Mouse (Mus musculus): ENCODE results near the gene Slc8a1.

Slc8a1 gene

DNA sequence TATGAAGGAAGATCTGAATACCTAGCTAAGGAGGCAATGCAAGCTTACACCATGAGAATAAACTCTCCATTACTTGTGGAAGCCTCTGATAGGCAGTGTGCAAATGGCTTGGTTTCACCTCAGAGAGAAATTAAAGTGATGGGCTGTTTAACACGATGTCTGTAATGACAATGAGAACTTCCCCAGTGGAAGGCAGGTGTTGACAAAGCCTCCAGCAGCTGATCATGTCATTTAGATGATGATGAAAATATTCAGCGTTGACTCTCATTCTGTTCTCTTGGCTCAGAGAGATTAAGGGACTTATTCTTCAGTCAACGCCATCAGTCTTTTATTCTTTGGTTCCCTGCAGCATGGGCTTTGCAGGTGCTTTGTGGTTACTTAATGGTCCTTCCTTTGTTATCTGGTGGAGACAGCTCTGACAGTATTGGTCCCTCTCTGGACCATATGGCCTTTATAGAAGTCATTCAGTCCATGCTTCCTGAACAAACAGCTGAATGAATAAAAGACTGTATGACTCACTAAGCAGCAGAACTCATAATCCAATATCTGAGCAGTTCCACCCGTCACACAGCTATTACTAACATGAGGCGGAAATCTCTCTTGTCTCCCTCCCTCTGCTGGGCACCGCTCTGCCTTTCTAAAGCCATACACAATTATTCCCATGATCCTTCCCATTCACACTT, 184.0 kb downstream of the Slc8a1 start:
- no peak for DNase-seq (ENCODE audit: low spot score)

DNA sequence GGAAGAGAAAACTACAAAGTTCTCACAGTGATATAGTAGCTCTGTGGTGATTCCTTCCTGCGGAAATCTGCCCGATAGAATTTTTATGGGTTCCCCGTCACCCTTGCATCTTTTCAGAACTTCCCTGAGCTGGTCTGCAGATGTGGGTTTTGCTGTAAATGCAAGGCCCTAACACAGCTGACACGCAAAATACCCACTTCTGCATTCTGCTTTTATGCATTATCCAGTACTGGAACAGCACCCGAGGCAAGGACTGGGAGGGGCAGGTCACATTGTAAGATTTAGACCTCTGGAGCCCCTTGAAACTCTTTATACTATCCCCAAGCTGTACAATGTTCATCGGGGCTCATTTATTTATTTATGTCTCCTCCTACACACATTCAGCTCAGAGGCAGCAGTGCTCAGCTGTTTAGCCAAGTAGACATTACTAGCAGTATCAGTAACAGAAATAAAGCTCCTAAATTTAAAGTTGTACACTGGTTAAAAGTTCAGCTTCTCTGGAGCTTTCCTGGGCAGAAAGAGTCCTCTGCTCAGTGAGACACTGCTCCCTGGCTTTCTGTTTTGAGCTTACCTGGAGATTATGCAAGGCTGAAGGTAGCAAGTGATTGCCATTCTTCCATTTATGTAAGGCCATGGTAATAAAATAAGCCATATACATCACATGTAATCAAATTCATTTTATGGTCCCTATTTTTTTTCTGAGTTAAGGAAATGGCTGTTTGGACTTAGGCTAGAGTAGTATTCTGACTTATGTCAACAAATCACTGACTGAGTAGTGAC, 186.1 kb downstream of the Slc8a1 start:
- no peak for DNase-seq (ENCODE audit: low spot score)

DNA sequence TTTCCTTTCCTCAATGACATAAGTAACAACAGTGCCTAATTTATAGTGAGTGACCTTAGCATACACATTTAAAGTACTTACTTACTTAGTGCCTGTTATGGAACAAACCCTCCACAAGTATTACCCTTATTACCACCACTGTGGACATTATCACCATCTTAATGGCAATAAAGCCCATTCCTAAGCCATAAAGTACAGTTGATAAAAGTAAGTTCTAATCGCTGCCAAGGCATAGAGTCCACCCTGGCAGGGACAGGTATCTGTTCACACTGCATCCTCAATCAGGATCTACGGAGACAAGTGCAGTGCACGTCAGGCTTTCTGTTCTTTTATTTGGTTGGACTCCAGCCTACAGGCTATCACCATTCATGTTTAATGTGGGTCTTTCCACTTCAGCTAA, 187.3 kb downstream of the Slc8a1 start:
- DNase-seq (ENCODE audit: low spot score), result no peak

DNA sequence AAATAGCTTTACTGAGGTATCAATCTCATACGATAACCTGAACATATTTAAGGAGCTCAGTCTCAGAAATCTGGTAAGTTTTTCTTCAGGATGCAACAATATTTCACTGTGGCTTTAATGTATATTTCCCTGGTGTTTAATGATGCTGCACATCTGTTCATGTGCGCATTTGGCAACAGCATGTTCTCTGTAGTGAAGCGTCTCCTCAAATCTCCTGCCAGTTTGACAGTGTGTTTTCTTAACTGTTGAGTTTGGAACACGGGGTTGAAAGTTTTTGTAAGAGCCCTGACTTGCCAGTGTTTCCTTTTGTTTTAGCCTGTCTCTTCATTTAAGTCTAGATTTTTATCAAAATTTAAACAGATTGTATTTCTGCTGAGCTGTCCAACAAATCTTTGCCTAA, 190.2 kb downstream of the Slc8a1 start:
- no peak for DNase-seq (ENCODE audit: low spot score)

DNA sequence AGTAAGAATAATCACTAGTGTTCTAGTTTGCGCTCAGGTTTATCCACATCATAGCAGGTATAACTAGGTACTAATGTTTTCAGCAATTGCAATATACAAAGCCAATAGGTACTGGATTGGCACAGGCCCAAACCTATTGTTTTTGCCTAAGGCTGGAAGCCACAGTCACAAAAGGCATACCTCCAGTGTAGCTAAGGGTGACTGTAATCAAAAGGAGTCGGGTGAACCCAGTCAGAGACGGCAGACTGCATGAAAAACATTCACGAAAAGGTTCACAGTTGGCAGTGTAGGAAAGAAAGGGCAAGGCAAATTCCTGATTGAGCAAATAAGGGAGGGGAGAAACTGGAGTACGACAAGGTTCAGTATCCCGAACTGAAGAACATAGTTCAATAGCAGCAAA, 191.7 kb downstream of the Slc8a1 start:
- DNase-seq (ENCODE audit: low spot score), result no peak

DNA sequence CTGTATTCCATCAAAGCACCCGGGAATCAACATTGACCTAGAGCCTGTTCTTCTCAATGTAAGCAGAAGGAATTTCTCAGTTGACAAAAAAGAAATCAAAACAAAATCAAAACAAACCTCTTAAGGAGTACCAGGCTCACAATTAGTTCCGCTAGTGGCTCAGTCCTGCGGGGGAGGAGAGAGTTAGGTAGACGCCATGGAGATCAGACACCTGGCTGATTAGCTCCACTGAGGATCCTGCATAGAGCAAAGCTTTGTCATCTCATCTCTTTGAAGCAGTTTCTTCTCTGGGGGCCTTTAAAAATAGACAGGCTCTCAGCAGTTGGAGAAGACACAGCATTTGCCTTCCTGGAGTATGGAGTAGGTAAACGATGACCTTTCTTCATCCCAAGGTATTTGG, 192.2 kb downstream of the Slc8a1 start:
- no peak for DNase-seq (ENCODE audit: low spot score)

DNA sequence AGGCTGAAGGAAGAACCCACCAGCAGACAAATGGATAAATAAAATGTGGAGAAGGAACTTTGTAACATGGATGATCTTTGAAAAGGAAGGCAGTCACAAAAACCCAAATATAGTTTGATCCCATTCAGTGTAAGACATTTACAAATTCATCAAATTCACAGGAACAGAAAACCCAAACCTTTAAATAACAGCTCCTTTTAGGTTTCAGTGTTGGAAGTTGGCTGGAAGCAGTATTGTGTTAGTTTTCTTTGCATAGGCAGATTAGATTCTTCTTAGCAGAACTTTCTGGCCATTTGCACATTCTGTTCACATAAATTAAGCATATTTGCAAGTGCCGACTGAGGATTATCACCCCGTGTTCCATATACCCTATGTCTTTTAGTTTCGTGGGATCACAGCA, 193.3 kb downstream of the Slc8a1 start:
- DNase-seq (ENCODE audit: low spot score), result no peak

DNA sequence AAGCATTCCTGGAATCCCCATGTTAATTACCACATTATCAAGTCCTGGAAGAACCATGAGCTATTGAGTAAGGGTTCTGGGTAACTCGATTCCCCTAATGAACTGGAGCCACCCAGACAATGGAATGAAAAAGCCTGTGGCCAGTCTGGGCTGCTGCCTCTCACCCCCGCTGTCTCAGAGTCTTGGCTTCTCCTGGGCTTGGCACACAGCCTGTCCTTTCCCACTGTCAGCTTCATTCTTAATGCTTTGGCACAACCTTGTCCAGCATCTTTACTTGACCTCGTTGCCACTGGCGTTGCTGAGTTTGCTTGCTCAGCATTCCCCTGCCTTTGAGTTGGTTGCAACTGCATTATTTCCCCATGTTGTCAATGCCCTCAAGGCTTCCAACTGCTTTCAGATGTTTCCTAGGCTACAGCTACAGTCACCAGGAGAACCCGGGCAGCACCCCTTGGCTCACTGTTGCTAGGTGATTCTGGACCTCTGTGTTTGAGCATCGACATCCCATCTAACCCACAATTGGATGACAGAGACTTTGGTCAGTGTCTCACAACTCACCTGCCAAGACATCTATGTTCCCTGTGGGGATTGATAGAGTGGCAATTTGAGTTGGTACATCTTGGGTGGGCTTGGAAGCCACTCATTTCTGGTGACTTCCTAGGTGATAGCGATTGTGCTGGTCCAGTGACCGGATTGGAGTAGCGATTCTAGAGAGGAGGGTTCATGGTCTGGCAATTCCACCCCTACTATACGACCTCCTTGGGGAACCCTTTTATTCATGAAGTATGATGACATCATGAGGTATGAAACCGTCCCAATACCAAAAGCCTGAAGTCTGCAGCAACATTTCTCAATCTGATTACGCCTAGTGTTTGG, 195.6 kb downstream of the Slc8a1 start:
- DNase-seq (ENCODE audit: low spot score), result no peak

DNA sequence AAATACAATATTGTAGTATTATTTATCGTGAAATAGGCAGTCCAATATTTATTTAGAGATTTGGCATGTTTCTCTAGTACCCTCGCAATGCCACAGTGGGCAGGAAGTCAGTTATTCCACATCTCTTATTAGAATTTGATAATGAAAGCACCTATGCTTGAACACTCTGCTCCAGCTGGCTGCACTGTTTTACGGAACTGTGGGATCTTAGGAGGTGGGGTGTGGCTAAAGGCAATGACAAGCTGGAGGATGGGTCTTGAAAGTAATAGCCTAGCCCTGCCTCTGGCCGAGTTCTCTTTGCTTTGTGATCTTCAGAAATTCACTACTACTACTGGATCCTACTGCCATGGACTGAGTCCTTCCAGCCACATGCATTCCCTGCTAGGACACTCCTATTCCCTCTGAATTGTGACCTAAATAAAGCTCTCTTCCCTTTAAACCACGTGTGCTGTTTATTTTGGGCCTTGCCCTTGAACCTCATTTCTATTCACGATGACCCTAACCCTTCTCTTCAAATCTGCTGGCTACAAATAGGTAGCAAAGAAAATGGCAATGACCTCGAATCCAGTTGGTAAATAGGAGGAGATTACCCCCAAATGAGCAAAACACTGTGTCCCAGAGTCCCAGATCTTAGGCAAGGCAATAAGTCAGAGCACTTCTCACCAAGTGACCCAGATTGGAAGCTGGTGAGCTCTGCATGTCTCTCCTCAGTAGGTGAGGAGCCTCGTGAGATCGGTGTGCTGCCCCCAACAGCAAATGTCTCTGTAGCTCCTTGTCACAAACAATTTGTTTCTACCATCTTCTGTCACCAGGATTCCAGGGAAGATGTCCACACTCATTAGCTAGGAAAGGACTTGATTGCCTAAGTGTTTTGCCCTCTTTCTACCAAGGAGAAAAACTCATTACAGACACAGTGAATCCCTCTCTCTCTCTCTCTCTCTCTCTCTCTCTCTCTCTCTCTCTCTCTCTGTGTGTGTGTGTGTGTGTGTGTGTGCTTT, 199.7 kb downstream of the Slc8a1 start:
- no peak for DNase-seq (ENCODE audit: low spot score)

DNA sequence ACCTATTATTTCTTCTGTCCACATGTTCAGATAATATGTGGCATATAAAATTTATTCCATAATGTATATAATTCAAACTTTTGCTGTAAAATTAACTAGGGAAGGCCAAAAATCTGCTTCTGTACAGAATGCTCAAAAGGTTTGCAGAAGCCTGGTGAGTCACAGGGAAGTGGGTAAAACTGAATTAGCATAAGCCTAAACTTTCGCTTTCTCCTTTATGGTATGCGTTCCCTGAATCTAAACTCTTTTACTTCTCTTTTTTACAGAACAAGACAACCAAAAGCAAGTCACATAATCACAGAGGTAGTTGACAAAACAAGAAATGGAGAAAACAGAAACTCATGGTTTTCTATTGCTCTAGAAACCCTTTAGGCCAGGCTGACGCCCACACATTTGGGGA, 202.1 kb downstream of the Slc8a1 start:
- DNase-seq (ENCODE audit: low spot score), result no peak

DNA sequence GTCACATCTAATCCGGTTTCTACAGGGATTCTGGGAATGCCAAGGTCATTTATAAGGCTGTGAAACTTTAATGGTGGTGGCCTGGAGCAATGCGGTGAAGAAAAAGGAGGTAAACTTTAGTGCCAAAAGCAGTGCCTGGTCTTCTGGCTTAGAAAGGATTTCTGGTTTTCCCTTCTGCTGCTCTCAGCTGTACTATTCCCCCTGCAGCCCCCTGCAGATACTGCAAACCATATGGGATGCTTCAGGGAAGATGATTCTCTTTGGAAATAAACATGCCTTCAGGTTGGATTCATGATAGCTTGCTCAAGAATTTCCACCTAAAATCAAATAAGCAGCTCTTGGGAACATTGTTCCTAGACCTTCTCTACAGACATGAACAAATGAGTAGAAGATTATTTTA, 208.3 kb downstream of the Slc8a1 start:
- DNase-seq (ENCODE audit: low spot score), result no peak

DNA sequence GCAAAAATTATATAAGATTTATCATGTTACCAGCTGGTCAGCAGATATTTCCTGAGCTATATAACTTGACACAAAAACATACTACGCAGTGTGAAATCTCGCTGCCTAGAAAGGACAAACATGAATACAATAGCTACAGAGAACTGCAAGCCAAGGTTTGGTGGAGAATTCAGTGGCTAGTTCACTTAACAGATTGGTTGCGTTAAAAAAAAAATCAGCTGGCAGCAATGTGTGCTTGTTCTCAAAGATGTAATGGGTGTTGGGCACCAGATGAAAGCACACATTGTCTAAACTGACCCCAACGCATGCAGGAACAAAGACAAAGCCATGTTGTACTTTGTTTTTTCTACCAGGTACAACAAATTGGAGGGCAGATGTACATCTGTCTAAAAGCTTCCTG, 209.2 kb downstream of the Slc8a1 start:
- DNase-seq (ENCODE audit: low spot score), result no peak

DNA sequence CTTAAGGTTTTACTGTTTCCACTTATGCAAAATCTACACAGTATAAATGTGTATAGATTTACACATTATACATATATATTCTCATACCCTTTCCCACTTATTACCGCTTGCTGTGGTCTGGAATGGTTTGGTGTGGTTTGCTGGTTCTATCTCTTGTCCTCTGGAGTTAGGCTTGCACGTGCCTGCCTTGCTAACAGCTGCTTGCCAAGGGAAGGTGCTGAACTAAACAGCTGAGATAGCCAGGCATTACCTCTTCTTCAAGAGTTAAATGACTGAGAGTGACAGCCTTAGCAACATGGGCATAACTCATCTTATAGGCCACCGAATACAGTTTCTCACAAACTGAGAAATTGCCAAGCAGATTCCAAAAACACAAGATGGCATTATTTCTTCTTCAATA, 211.7 kb downstream of the Slc8a1 start:
- no peak for DNase-seq (ENCODE audit: low spot score)

DNA sequence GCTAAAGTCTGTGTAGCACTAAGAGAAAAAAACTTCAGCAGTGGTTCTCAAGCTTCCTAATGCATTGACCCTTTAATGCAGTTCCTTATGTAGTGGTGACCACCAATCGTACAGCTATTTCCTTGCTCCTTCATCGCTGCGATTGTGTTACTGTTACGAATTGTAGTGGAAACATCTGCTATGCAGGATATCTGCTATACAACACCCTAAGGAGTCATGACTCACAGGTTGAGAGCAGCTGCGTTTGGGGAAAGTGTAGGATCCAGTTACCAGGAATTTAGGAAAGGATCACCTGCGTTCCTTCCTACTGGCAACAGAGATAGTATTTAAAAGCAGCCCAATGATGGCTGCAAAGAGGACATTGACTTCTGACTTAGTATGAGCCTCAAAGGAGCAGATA, 213.4 kb downstream of the Slc8a1 start:
- no peak for DNase-seq (ENCODE audit: low spot score)

DNA sequence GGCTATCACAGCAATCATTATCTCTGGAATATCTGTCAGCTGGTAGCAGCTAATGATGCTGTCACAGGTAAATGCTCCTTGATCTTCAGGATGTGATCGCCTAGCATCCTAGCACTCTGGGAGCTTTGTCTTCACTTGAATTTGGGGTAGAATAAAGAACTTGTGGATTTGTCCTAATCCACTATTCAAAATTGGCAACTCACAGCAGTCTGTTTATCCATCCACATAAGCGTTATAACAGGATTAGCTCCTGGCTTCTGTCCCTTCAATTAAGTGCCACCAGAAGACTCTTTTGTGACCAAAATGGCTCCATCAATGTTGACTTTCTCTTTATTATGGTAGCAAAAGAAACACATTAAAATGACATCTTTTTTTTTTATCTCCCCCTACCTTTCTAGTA, 214.2 kb downstream of the Slc8a1 start:
- DNase-seq (ENCODE audit: low spot score), result no peak

DNA sequence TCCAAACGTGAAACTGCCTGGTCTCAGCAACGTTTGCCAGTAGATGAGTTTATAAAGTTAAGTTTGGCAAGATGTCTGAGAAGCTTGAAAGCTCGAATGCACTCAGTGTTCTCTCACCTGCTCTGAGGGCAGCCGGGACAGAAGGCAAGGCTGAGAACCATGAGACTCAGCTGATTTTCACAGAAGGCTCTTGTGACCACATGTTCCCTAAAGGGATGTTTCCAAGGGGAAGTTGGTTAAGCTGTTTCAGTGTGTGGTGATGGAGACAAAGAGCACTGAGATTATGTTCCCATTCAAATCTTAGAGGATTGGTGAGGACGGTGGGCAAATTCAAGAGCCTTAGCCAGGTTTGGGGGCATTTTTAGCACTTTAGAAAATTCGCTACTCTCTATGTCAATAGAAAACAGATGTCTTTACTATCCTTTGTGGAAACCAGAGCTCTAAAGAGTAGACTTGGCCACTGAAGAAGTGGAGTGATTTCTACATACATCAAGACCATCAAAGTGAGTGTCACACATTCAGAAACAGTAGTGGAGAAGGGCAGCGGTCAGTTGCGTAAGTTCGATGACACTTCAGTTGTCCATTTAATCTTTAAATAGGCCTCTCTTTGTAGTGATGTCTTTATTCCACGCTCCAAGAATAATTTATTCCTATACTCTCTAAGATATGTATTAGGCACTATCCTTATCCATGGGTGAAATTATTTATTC, 219.7 kb downstream of the Slc8a1 start:
- no peak for DNase-seq (ENCODE audit: low spot score)

DNA sequence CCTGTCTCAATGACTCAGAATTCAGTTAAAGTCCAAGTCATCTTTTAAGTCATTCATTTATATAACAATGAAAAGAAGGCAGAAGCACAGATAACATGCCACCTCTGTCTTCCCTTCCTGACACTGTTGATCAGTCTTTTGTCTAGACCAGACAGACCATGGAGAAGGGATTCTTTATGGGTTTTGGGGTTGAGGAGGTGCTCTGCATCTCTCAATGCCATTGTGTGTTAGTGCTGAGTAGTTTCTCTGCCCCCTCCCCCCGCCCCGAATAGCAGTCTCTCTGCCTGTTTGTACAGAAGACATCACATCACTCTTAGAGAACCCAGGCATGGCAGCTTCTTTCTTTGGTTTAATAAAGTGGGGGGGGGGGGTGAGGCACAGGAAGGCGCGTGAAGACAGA, 222.0 kb downstream of the Slc8a1 start:
- no peak for DNase-seq (ENCODE audit: low spot score)

DNA sequence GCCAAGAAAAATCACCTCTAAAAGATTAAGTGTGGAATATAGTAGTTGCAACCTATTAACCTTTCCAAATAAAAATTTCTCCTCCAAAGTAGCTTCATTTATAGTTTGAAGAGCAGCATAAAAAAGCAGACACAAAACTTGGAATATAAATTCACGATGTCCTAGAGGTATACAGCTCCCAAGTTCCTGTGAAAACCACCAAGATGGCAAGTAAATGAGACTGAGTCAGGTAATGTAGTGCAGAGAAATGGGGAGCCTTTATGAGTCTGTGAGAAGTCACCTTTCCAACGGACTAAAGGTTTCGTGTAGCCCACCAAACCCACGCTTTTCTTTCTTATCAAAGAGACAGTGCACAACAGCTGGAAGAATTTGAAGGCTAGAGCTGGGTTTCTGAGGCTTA, 224.2 kb downstream of the Slc8a1 start:
- no peak for DNase-seq (ENCODE audit: low spot score)

DNA sequence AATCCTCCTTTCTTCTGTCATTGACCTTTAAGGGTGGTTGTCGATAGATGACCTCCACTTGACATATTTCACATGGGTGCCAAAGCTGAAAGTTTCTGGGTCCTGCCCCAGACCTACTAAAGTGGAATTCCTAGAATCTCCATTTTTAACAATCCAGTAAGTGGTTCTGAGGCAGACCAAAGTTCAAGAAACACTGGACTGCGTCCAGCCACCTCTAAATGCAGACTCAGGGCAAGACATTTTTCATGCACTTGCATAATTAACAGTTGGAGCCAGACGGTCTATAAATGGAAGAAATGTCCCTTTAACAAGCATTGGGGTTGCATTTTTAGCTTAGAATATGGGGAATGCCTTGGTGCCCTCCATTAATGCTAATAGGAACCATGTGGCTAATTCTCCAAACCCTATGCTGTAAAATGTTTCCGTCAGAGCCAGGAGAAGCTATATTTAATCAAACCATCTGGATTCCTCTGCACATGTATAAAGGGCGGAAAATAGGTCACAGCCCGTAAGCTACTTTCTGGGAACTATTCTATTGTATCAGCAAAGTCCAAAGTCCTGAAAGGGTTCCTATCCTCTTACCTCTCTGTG, 224.7 kb downstream of the Slc8a1 start:
- DNase-seq (ENCODE audit: low spot score), result no peak

DNA sequence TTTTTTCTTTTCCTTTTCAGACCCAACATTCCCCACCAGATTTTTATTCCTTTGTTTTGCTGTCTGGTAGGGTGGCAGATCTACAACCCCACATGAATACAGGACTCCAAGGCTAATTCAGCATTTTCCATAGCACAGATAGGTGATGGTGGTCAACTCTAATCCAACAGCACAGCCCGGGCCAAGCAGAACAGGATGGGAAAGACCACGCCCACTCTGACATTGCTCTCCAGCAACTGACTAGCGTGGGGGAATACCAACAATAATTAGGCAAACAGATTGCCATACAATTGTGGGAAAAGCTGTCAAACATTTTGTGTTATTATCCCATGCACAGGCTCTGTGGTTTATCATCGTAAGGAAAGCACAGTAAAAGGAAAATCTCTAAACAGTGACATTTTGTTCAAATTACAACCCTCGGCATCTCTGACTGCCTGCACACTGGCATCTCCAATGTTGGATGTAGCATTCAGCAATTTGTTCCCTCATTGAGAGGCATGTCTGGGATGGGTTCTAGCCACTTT, 233.0 kb downstream of the Slc8a1 start:
- no peak for DNase-seq (ENCODE audit: low spot score)
